Mouse (Mus musculus) CD4-positive helper T cell, adult 2 months (primary cell): ENCODE measurements at regions not wholly inside any gene's neighbourhood (a gene's known extent, or its start where the extent isn't known, plus 50 kb on each side); places are given as distances from the start of the nearest gene placed in this dataset.

Experiments
- DNase-seq: peaks from one replicate; pipeline ENCODE4 v3.0.0-alpha.2; 2012; ENCODE audit warnings: low read depth, missing footprints, low spot score

- DNase-seq = no peak
Measured at GRCm38 (mm10) chr4:105459991-105460688, 303.0 kb downstream of the Plpp3 start.

- no peak for DNase-seq
Measured at GRCm38 (mm10) chr4:105460689-105461005, 303.5 kb downstream of the Plpp3 start.

GRCm38 (mm10) chr4:105467811-105468210 lies 310.7 kb downstream of the Plpp3 start:
- DNase-seq = no peak

GRCm38 (mm10) chr4:105469300-105469821 lies 312.2 kb downstream of the Plpp3 start:
- DNase-seq = no peak

GRCm38 (mm10) chr4:105474765-105475560 lies 314.7 kb upstream of the Gm12728 start:
- DNase-seq = no peak

- DNase-seq = no peak
Measured at GRCm38 (mm10) chr4:105476332-105476731, 313.3 kb upstream of the Gm12728 start.

- DNase-seq = no peak
Measured at GRCm38 (mm10) chr4:105486376-105486775, 303.3 kb upstream of the Gm12728 start.

- DNase-seq = no peak
Measured at GRCm38 (mm10) chr4:105496176-105496575, 293.5 kb upstream of the Gm12728 start.

- no peak for DNase-seq
Measured at GRCm38 (mm10) chr4:105506190-105506589, 283.5 kb upstream of the Gm12728 start.

GRCm38 (mm10) chr4:105507221-105507620 lies 282.4 kb upstream of the Gm12728 start:
- DNase-seq = no peak

- DNase-seq = no peak
Measured at GRCm38 (mm10) chr4:105509091-105509490, 280.6 kb upstream of the Gm12728 start.

- DNase-seq = no peak
Measured at GRCm38 (mm10) chr4:105510406-105510805, 279.3 kb upstream of the Gm12728 start.

GRCm38 (mm10) chr4:105525135-105525534 lies 264.5 kb upstream of the Gm12728 start:
- no peak for DNase-seq

GRCm38 (mm10) chr4:105526755-105527154 lies 262.9 kb upstream of the Gm12728 start:
- DNase-seq = no peak

- no peak for DNase-seq
Measured at GRCm38 (mm10) chr4:105527316-105527715, 262.4 kb upstream of the Gm12728 start.

- DNase-seq = no peak
Measured at GRCm38 (mm10) chr4:105531651-105532425, 257.8 kb upstream of the Gm12728 start.

- no peak for DNase-seq
Measured at GRCm38 (mm10) chr4:105535451-105535850, 254.2 kb upstream of the Gm12728 start.

GRCm38 (mm10) chr4:105545486-105545885 lies 244.2 kb upstream of the Gm12728 start:
- no peak for DNase-seq

- DNase-seq = no peak
Measured at GRCm38 (mm10) chr4:105549744-105550440, 239.8 kb upstream of the Gm12728 start.

GRCm38 (mm10) chr4:105551966-105552685 lies 237.5 kb upstream of the Gm12728 start:
- no peak for DNase-seq

- DNase-seq = no peak
Measured at GRCm38 (mm10) chr4:105554994-105555393, 234.7 kb upstream of the Gm12728 start.
